Mouse (Mus musculus): ENCODE data around the gene Msi2. TPM values are rescaled to one million over a fixed set of nuclear protein-coding genes. Genes with fewer than 3 reads are reported as not detected.

Gene Msi2
- polyA plus RNA-seq, 1 experiment from 2014 or later = 33.1 TPM

DNA sequence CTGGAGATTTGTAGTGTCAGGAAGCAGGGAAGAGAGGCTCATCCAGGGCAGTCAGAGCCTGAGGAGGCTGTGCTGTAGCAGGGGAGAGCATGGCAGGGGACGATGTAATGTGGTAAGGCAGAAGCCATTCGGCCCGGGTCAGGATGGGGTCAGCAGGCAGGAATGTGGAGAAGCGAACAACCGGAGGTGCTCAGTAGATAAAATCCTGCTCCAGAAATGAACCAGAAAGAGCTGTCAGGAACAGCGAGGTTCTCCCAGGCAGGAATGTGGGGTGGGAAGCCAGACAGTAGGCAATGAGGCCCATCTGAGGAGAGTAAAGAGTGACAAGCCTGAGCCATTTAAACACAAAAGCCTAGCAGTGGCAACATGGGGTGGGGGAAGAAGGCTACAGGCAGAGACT lies 157.1 kb downstream of the Msi2 start:
- H3K4me2 ChIP-seq (ENCODE audit: low read length) = no peak overlapping the region
- WGBS = 29% methylated on average over 6 of the region's 6 CpGs
- H3K27me3 ChIP-seq (ENCODE audit: control insufficient read depth, insufficient read depth, low read length) = no peaks in the 10 kb centered on the region
- H3K27ac ChIP-seq (replicated peaks; ENCODE audit: low read depth, low read length) = peak overlapping the region; percentile 1; the same call in 1 of the 2 replicates
- ATAC-seq (ENCODE audit: low FRiP score, low TSS enrichment) (no peak), DNase-seq (no peak)
- H3K4me1 ChIP-seq (ENCODE audit: control insufficient read depth, insufficient read depth, low read length) = peaks cover 55% of the 10 kb centered on the region
- H3K9me3 ChIP-seq (ENCODE audit: control insufficient read depth, low read length) = no peaks in the 10 kb centered on the region
- no peak overlapping the region for H3K4me3 ChIP-seq (replicated peaks; ENCODE audit: low read depth, low read length)
- no peaks in the 10 kb centered on the region for H3K36me3 ChIP-seq (ENCODE audit: control insufficient read depth, insufficient read depth, low read length)
- H3K9ac ChIP-seq (replicated peaks; ENCODE audit: low read length) = no peak overlapping the region

DNA sequence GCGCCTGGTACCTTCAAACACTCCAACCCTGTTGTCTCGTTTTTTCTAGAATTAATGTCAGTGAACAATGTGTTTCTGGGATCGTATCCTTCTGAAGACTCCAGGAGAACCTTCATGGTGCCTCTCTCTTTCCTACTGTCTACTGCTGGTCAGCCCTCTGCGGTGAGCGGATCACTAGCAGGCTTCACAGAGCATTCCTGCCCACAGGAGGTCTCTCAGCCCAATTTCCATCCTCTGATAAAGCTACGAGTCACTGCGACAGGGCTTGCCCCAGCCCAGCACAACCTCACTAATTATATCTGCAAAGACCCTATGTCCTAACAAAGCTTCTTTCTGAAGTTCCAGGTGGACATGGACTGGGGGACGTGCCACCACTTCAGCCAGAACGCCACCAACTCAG lies 157.7 kb downstream of the Msi2 start:
- Histone ChIP-seq H3K4me1 (ENCODE audit: control insufficient read depth, insufficient read depth, low read length) (peaks cover 57% of the 10 kb centered on the region), H3K4me3 (replicated peaks; ENCODE audit: low read depth, low read length) (no peak overlapping the region), H3K27me3 (ENCODE audit: control insufficient read depth, insufficient read depth, low read length) (no peaks in the 10 kb centered on the region), H3K36me3 (ENCODE audit: control insufficient read depth, insufficient read depth, low read length) (no peaks in the 10 kb centered on the region), H3K4me2 (ENCODE audit: low read length) (no peak overlapping the region), H3K9ac (replicated peaks; ENCODE audit: low read length) (no peak overlapping the region), H3K9me3 (ENCODE audit: control insufficient read depth, low read length) (no peaks in the 10 kb centered on the region), H3K27ac (replicated peaks; ENCODE audit: low read depth, low read length) (0 out of 2 replicates have a peak overlapping the region, but pooled peaks have one; percentile 1)
- WGBS = 74% methylated on average over 9 of the region's 9 CpGs
- no peak for ATAC-seq (ENCODE audit: low FRiP score, low TSS enrichment)
- DNase-seq = no peak

DNA sequence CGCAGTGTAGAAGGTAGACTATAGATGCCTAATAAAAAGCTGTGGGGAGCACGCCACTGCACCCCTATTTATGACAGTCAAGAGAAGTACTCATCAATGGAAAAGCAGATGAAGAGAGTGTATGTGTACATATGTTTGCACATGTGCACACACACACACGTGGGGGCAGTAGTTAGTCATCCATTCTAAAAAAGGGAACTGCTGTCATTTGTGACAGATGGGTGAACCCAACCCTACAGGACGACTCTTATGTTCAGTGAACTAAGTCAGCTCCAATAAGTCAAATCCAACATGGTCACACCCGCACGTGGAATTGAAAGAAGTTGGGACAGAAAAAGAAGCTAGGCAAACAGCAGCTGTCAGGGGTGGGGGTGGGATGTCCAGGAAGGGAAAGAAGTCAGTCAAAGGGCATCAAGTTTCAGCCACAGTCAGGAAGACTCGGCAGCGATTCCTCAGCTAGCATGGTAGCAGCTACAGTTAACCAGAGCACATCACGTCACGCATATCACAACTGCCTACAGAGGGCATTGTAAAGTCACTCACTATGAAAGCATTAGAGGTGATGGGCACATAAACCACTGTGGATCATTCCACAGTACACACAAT lies 158.8 kb downstream of the Msi2 start:
- H3K4me1 ChIP-seq (ENCODE audit: control insufficient read depth, insufficient read depth, low read length) = peaks cover 59% of the 10 kb centered on the region
- H3K36me3 ChIP-seq (ENCODE audit: control insufficient read depth, insufficient read depth, low read length) = no peaks in the 10 kb centered on the region
- no peak overlapping the region for H3K27ac ChIP-seq (replicated peaks; ENCODE audit: low read depth, low read length)
- 58% methylated on average over 10 of the region's 10 CpGs for WGBS
- DNase-seq = no peak
- no peak for ATAC-seq (ENCODE audit: low FRiP score, low TSS enrichment)
- no peak overlapping the region for H3K4me3 ChIP-seq (replicated peaks; ENCODE audit: low read depth, low read length)
- H3K9me3 ChIP-seq (ENCODE audit: control insufficient read depth, low read length) = no peaks in the 10 kb centered on the region
- H3K4me2 ChIP-seq (ENCODE audit: low read length) = no peak overlapping the region
- no peaks in the 10 kb centered on the region for H3K27me3 ChIP-seq (ENCODE audit: control insufficient read depth, insufficient read depth, low read length)
- no peak overlapping the region for H3K9ac ChIP-seq (replicated peaks; ENCODE audit: low read length)

DNA sequence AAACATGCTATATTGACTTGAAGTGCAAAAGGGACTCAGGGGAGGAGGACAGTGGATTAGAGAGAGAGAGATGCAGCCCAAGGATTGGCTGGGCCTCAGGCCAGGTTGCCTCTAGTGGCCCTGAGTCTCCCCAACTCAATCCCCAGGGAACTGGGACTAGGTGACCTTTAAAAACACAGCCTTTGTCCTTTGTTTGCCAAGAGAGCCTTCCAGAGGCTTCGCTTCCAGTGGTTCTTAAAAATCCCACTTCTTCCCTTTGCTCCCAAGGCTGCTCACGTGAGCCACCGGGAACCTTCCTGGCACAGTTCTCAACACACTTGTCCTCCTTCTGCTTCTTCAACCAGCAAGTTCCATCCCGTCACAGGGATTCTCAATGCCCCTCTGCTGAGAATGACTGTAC lies 159.6 kb downstream of the Msi2 start:
- H3K9ac ChIP-seq (replicated peaks; ENCODE audit: low read length) = no peak overlapping the region
- H3K4me2 ChIP-seq (ENCODE audit: low read length) = no peak overlapping the region
- no peaks in the 10 kb centered on the region for H3K27me3 ChIP-seq (ENCODE audit: control insufficient read depth, insufficient read depth, low read length)
- DNase-seq (no peak), ATAC-seq (ENCODE audit: low FRiP score, low TSS enrichment) (no peak)
- 0 out of 2 replicates have a peak overlapping the region, but pooled peaks have one; percentile 16 for H3K27ac ChIP-seq (replicated peaks; ENCODE audit: low read depth, low read length)
- no peaks in the 10 kb centered on the region for H3K9me3 ChIP-seq (ENCODE audit: control insufficient read depth, low read length)
- no peak overlapping the region for H3K4me3 ChIP-seq (replicated peaks; ENCODE audit: low read depth, low read length)
- 90% methylated on average over 4 of the region's 4 CpGs for WGBS
- peaks cover 61% of the 10 kb centered on the region for H3K4me1 ChIP-seq (ENCODE audit: control insufficient read depth, insufficient read depth, low read length)
- no peaks in the 10 kb centered on the region for H3K36me3 ChIP-seq (ENCODE audit: control insufficient read depth, insufficient read depth, low read length)

DNA sequence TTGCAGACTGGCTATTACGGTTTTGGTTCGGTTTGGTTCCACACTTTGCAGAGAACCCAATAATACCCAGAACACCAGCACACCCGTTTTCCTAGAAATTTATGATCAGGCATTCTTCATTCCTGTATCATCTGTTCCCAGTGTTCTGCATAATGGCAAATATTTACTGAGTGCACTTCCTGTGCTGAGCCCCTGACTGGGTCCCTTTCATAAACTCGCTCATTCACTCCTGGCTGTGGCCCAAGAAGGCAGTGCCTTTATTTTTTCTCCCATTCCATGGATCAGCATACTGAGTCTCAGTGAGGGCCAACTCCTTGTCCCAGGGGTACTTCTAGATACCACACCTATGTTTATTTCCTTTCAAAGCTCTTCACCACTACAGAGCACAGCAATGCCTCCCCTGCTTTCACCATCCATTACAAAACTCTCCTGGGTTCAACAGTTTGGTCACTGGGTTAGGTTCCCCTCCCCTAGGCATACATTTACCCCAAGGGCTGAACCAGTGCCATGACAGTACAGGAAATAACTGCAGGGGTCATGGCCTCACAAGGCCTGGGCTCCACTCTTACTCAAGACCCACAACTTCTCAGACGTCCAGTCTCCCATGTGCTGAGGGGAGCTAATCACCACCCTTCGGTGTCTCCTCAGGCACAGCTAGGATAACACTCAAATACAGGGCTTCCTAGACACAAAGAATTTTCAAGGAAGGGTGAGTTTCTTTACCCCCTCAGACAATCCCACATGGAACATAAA lies 160.3 kb downstream of the Msi2 start:
- DNase-seq (no peak), ATAC-seq (ENCODE audit: low FRiP score, low TSS enrichment) (no peak)
- Histone ChIP-seq H3K4me1 (ENCODE audit: control insufficient read depth, insufficient read depth, low read length) (peaks cover 69% of the 10 kb centered on the region), H3K27me3 (ENCODE audit: control insufficient read depth, insufficient read depth, low read length) (no peaks in the 10 kb centered on the region), H3K4me2 (ENCODE audit: low read length) (no peak overlapping the region), H3K27ac (replicated peaks; ENCODE audit: low read depth, low read length) (no peak overlapping the region), H3K4me3 (replicated peaks; ENCODE audit: low read depth, low read length) (no peak overlapping the region), H3K9me3 (ENCODE audit: control insufficient read depth, low read length) (no peaks in the 10 kb centered on the region), H3K36me3 (ENCODE audit: control insufficient read depth, insufficient read depth, low read length) (no peaks in the 10 kb centered on the region), H3K9ac (replicated peaks; ENCODE audit: low read length) (no peak overlapping the region)
- 71% methylated on average over 6 of the region's 6 CpGs for WGBS

DNA sequence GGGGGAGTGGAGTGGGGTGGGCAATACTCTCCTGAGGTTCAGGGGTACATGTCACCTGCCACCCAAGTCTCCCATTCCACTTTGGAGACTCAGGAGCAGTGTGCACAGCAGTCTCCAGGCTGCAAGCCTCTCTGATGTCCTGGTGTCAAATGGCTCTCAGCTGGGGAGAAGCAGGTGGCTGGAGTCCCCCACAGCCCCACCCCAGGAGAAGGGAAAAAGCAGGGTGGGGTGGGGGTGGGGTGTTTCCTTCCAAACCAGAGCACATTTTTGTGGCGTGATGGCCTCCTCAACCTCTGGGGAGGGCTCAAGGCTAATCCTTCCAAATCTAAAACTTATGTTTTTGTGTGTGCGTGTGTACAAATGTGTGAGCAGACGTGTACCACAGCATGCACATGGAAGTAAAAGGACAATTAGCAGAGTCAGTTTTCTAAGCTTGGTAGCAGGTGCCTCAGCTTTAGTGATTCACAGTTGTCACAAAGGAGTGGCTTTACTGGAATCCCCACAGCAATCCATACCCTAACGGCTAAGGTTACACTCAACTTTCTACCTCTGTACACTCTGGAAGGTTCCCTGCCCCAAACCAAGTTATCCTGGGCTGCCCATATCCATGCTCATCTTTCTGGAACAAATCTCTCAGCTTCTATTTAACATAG lies 161.1 kb downstream of the Msi2 start:
- Histone ChIP-seq H3K9me3 (ENCODE audit: control insufficient read depth, low read length) (no peaks in the 10 kb centered on the region), H3K4me2 (ENCODE audit: low read length) (no peak overlapping the region), H3K27ac (replicated peaks; ENCODE audit: low read depth, low read length) (0 out of 2 replicates have a peak overlapping the region, but pooled peaks have one; percentile 23), H3K4me3 (replicated peaks; ENCODE audit: low read depth, low read length) (no peak overlapping the region), H3K9ac (replicated peaks; ENCODE audit: low read length) (no peak overlapping the region), H3K36me3 (ENCODE audit: control insufficient read depth, insufficient read depth, low read length) (no peaks in the 10 kb centered on the region), H3K27me3 (ENCODE audit: control insufficient read depth, insufficient read depth, low read length) (no peaks in the 10 kb centered on the region), H3K4me1 (ENCODE audit: control insufficient read depth, insufficient read depth, low read length) (peaks cover 72% of the 10 kb centered on the region)
- WGBS = 41% methylated on average over 4 of the region's 4 CpGs
- no peak for DNase-seq
- no peak for ATAC-seq (ENCODE audit: low FRiP score, low TSS enrichment)

DNA sequence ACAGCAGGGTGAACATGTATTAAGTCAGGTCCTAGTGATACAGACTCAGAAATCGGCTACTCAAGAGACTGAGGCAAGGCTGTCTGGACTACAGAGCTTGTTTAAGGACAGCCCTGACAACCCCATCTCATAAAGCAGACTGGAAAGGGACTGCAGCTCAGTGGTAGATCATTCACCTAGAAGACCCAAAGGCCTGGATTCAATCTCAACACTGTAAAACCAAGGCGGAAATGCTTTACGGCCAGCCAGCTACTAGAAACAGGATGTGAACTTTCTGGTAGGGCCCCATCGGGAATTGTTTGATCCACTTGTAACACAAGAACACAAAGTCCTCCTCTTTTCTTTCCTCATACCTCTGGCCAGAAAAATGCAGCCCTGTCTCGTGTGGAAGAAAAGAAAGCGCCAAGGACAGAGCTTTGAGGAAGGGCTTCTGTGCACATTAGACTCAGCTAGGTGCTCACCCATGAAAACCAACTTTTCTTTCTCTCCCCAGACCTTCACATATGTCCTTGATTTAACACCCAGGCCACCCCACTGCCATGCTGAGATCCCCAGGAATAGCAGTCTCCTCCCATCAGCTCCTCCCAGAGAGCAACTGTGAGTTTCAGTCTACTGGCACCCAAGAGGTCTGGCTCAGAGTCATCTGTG lies 162.3 kb downstream of the Msi2 start:
- WGBS = 54% methylated on average over 6 of the region's 6 CpGs
- Histone ChIP-seq H3K9ac (replicated peaks; ENCODE audit: low read length) (no peak overlapping the region), H3K27ac (replicated peaks; ENCODE audit: low read depth, low read length) (peak overlapping the region; percentile 53), H3K27me3 (ENCODE audit: control insufficient read depth, insufficient read depth, low read length) (no peaks in the 10 kb centered on the region), H3K36me3 (ENCODE audit: control insufficient read depth, insufficient read depth, low read length) (no peaks in the 10 kb centered on the region), H3K4me2 (ENCODE audit: low read length) (no peak overlapping the region), H3K4me1 (ENCODE audit: control insufficient read depth, insufficient read depth, low read length) (peaks cover 75% of the 10 kb centered on the region), H3K4me3 (replicated peaks; ENCODE audit: low read depth, low read length) (no peak overlapping the region), H3K9me3 (ENCODE audit: control insufficient read depth, low read length) (no peaks in the 10 kb centered on the region)
- ATAC-seq (ENCODE audit: low FRiP score, low TSS enrichment) (no peak), DNase-seq (no peak)

DNA sequence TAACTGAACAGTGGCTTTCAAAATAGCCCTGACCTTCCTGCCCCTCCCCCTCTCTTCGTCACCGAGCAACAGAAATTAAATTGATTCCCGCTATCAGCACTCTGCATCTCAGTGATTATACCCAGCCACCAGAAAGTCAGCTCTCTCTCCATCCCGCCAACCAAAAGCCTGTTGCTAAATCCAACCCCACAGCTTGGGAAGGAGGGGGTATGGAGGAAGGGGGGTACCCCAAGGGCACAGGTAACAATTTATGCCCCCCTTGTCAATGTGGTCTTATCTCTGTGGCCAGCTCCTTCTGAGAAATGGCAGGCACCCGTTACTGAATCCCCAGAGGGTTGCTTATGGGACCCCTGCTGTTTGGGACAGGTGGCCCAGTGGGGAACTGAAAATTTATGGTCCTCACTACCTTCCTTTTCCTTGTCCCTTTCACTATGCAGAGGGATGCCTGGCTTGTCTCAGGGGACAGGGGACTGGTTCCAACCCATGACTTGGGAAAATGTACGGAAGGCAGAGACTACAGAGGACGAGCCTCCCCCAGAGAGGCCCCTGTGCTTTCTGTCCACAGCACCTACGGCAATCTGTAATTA lies 163.0 kb downstream of the Msi2 start:
- DNase-seq (peak; percentile 48), ATAC-seq (ENCODE audit: low FRiP score, low TSS enrichment) (no peak)
- Histone ChIP-seq H3K27me3 (ENCODE audit: control insufficient read depth, insufficient read depth, low read length) (no peaks in the 10 kb centered on the region), H3K36me3 (ENCODE audit: control insufficient read depth, insufficient read depth, low read length) (no peaks in the 10 kb centered on the region), H3K9me3 (ENCODE audit: control insufficient read depth, low read length) (no peaks in the 10 kb centered on the region), H3K4me1 (ENCODE audit: control insufficient read depth, insufficient read depth, low read length) (peaks cover 82% of the 10 kb centered on the region), H3K4me2 (ENCODE audit: low read length) (no peak overlapping the region), H3K4me3 (replicated peaks; ENCODE audit: low read depth, low read length) (no peak overlapping the region), H3K9ac (replicated peaks; ENCODE audit: low read length) (no peak overlapping the region; the same call in 1 of the 2 replicates), H3K27ac (replicated peaks; ENCODE audit: low read depth, low read length) (peak overlapping the region; percentile 53)
- WGBS = 33% methylated on average over 8 of the region's 8 CpGs
